Mouse (Mus musculus) forebrain, embryonic 15.5 days (tissue): Measurements from ENCODE around the gene Lhb. TPM values are rescaled to one million over a fixed set of nuclear protein-coding genes. Genes with fewer than 3 reads are reported as not detected.
A peak's percentile ranks its signal among the peaks of the same experiment; 100 is the strongest.
"Not testable (repeated sequence)": the region's sequence is repeated elsewhere in the genome, so short reads cannot be mapped to it uniquely, and the experiment has no call there.

Experiments
- ATAC-seq: fragments of 200-750 bp; cut with Nextera tagmentation; replicated peaks from 2 replicates; pipeline ENCODE4 v1.8.0; 2017; ENCODE audit warnings: mild to moderate bottlenecking, moderate TSS enrichment, moderate library complexity
- H3K27ac ChIP-seq: fragments of 300-500 bp; sonication (generic); replicated peaks from 2 replicates; pipeline ENCODE4 v1.5.1; 2015; ENCODE audit warnings: mild to moderate bottlenecking, inconsistent platforms
- H3K27me3 ChIP-seq: fragments of 300-500 bp; sonication (generic); 2 replicates; pipeline ENCODE4 v1.6.1; 2015; ENCODE audit warnings: inconsistent platforms
- H3K36me3 ChIP-seq: fragments of 300-500 bp; sonication (generic); 2 replicates; pipeline ENCODE4 v1.6.1; 2015; ENCODE audit warnings: mild to moderate bottlenecking, inconsistent platforms
- H3K4me1 ChIP-seq: fragments of 300-500 bp; sonication (generic); 2 replicates; pipeline ENCODE4 v1.6.1; 2015; ENCODE audit warnings: inconsistent platforms
- H3K4me2 ChIP-seq: fragments of 300-500 bp; sonication (generic); replicated peaks from 2 replicates; pipeline ENCODE4 v1.6.1; 2015; ENCODE audit warnings: mild to moderate bottlenecking, inconsistent platforms
- H3K4me3 ChIP-seq: fragments of 300-500 bp; sonication (generic); 2 replicates; pipeline ENCODE4 v1.5.1; 2015; ENCODE audit warnings: mild to moderate bottlenecking, inconsistent platforms
- H3K9ac ChIP-seq: fragments of 300-500 bp; sonication (generic); replicated peaks from 2 replicates; pipeline ENCODE4 v1.6.1; 2015; ENCODE audit warnings: mild to moderate bottlenecking, inconsistent platforms
- H3K9me3 ChIP-seq: fragments of 300-500 bp; sonication (generic); 2 replicates; pipeline ENCODE4 v1.6.1; 2016; ENCODE audit warnings: inconsistent platforms
- WGBS: fragments of 180-500 bp; shearing (Covaris S2); methylation state at CpG from one replicate; pipeline ENCODE4 v1.1.7; 2015; ENCODE audit warnings: mixed read lengths; 5-methylcytosine and 5-hydroxymethylcytosine counted together
- polyA plus RNA-seq: library from polyadenylated mRNA; unstranded; fragments of >200 nt; fragmentation: Nextera tagmentation; extraction: Ambion mirVana; gene quantifications from 2 replicates; pipeline ENCODE4 v1.2.1, GENCODE M21; 2015

The Lhb gene
- polyA plus RNA-seq, 1 experiment from 2014 or later, result 1.4 TPM

- H3K4me1 ChIP-seq, result peaks cover 36% of the 10 kb centered on the region
- not testable (repeated sequence) for H3K27me3 ChIP-seq, H3K9me3 ChIP-seq
- H3K4me2 ChIP-seq, result peak within 1 kb of the TSS; percentile 63
- under 1% methylated on average over 31 of the region's 37 CpGs for WGBS
- H3K27ac ChIP-seq, result peak within 1 kb of the TSS; percentile 96
- peak within 1 kb of the TSS; percentile 93 for H3K4me3 ChIP-seq
- H3K9ac ChIP-seq, result peak within 1 kb of the TSS; percentile 93
- peaks cover 47% of the 10 kb centered on the region for H3K36me3 ChIP-seq
- peak; percentile 95 for ATAC-seq
Measured at GRCm38 (mm10) chr7:45459564-45460140, 39.0 kb downstream of the Lhb start, which contains the start of gene Ftl1. TSS of gene Ftl1 (minus strand) at chr7:45459884.

GRCm38 (mm10) chr7:45460377-45460776 lies 39.8 kb downstream of the Lhb start:
- Histone ChIP-seq H3K9me3 (no peaks in the 10 kb centered on the region), H3K27ac (peak overlapping the region; percentile 96), H3K4me3 (peak overlapping the region; percentile 93), H3K4me2 (peak overlapping the region; percentile 56), H3K4me1 (peaks cover 43% of the 10 kb centered on the region), H3K36me3 (peaks cover 48% of the 10 kb centered on the region), H3K9ac (peak overlapping the region; percentile 41), H3K27me3 (no peaks in the 10 kb centered on the region)
- WGBS, result 79% methylated on average over 7 of the region's 7 CpGs
- peak; percentile 2; the same call in 1 of the 2 replicates for ATAC-seq

GRCm38 (mm10) chr7:45460860-45461314 lies 40.3 kb downstream of the Lhb start:
- Histone ChIP-seq H3K4me2 (peak overlapping the region; percentile 56; the same call in 1 of the 2 replicates), H3K27me3 (no peaks in the 10 kb centered on the region), H3K9me3 (no peaks in the 10 kb centered on the region), H3K9ac (no peak overlapping the region), H3K4me1 (peaks cover 48% of the 10 kb centered on the region), H3K4me3 (no peak overlapping the region), H3K36me3 (peaks cover 47% of the 10 kb centered on the region), H3K27ac (peak overlapping the region; percentile 96)
- ATAC-seq, result no peak
- 49% methylated on average over 13 of the region's 13 CpGs for WGBS

- Histone ChIP-seq H3K4me2 (no peak overlapping the region), H3K36me3 (peaks cover 47% of the 10 kb centered on the region), H3K4me1 (peaks cover 52% of the 10 kb centered on the region), H3K27me3 (no peaks in the 10 kb centered on the region), H3K9me3 (no peaks in the 10 kb centered on the region), H3K9ac (no peak overlapping the region), H3K27ac (peak overlapping the region; percentile 96), H3K4me3 (no peak overlapping the region)
- 83% methylated on average over 4 of the region's 5 CpGs for WGBS
- no peak for ATAC-seq
Measured at GRCm38 (mm10) chr7:45461326-45461725, 40.7 kb downstream of the Lhb start.

- Histone ChIP-seq H3K36me3 (peaks cover 45% of the 10 kb centered on the region), H3K4me1 (peaks cover 48% of the 10 kb centered on the region), H3K9me3 (no peaks in the 10 kb centered on the region), H3K9ac (no peak overlapping the region), H3K4me3 (no peak overlapping the region), H3K4me2 (no peak overlapping the region), H3K27me3 (no peaks in the 10 kb centered on the region), H3K27ac (peak overlapping the region; percentile 7; the same call in 1 of the 2 replicates)
- no peak for ATAC-seq
- 94% methylated on average over 4 of the region's 4 CpGs for WGBS
Measured at GRCm38 (mm10) chr7:45461781-45462180, 41.2 kb downstream of the Lhb start.

GRCm38 (mm10) chr7:45462325-45462724 lies 41.7 kb downstream of the Lhb start:
- Histone ChIP-seq H3K27ac (no peak overlapping the region), H3K9me3 (no peaks in the 10 kb centered on the region), H3K4me3 (no peak overlapping the region), H3K4me1 (peaks cover 47% of the 10 kb centered on the region), H3K27me3 (no peaks in the 10 kb centered on the region), H3K4me2 (no peak overlapping the region), H3K9ac (no peak overlapping the region), H3K36me3 (peaks cover 40% of the 10 kb centered on the region)
- ATAC-seq, result no peak
- 89% methylated on average over 4 of the region's 4 CpGs for WGBS

- Histone ChIP-seq H3K36me3 (peaks cover 35% of the 10 kb centered on the region), H3K4me1 (peaks cover 43% of the 10 kb centered on the region)
- WGBS, result 80% methylated on average over 4 of the region's 4 CpGs
Measured at GRCm38 (mm10) chr7:45462868-45463267, 42.2 kb downstream of the Lhb start.

GRCm38 (mm10) chr7:45463987-45464778 lies 43.6 kb downstream of the Lhb start:
- Histone ChIP-seq H3K4me3 (no peak overlapping the region), H3K4me2 (no peak overlapping the region), H3K9ac (no peak overlapping the region), H3K36me3 (peaks cover 29% of the 10 kb centered on the region), H3K4me1 (peaks cover 37% of the 10 kb centered on the region), H3K27me3 (no peaks in the 10 kb centered on the region), H3K9me3 (no peaks in the 10 kb centered on the region), H3K27ac (no peak overlapping the region)
- ATAC-seq, result no peak
- 92% methylated on average over 7 of the region's 7 CpGs for WGBS

More at GRCm38 (mm10) chr7:45462868-45463267, 42.2 kb downstream of the Lhb start:
- H3K27me3 ChIP-seq, H3K4me2 ChIP-seq, H3K27ac ChIP-seq, H3K4me3 ChIP-seq, ATAC-seq, H3K9me3 ChIP-seq, H3K9ac ChIP-seq: not testable (repeated sequence)

GRCm38 (mm10) chr7:45465112-45465511 lies 44.5 kb downstream of the Lhb start:
- 97% methylated on average over 12 of the region's 12 CpGs for WGBS

GRCm38 (mm10) chr7:45465549-45465948 lies 44.9 kb downstream of the Lhb start:
- no peak overlapping the region for H3K27ac ChIP-seq
- H3K36me3 ChIP-seq, result peaks cover 29% of the 10 kb centered on the region
- H3K4me1 ChIP-seq, result peaks cover 30% of the 10 kb centered on the region
- H3K9ac ChIP-seq, result peak overlapping the region; percentile 88
- peak overlapping the region; percentile 84 for H3K4me3 ChIP-seq
- H3K4me2 ChIP-seq, result peak overlapping the region; percentile 67
- WGBS, result 76% methylated on average over 9 of the region's 9 CpGs
- no peaks in the 10 kb centered on the region for H3K27me3 ChIP-seq
- H3K9me3 ChIP-seq, result no peaks in the 10 kb centered on the region
- ATAC-seq, result no peak

More at GRCm38 (mm10) chr7:45465112-45465511, 44.5 kb downstream of the Lhb start:
- Histone ChIP-seq H3K36me3 (peaks cover 29% of the 10 kb centered on the region), H3K4me2 (no peak overlapping the region; the same call in 1 of the 2 replicates), H3K27me3 (no peaks in the 10 kb centered on the region), H3K27ac (no peak overlapping the region), H3K9me3 (no peaks in the 10 kb centered on the region), H3K4me3 (no peak overlapping the region), H3K4me1 (peaks cover 34% of the 10 kb centered on the region), H3K9ac (0 out of 2 replicates have a peak overlapping the region, but pooled peaks have one; percentile 88)
- no peak for ATAC-seq

- H3K4me2 ChIP-seq, result peak within 1 kb of the TSS; percentile 67
- peaks cover 29% of the 10 kb centered on the region for H3K36me3 ChIP-seq
- peak; percentile 82 for ATAC-seq
Measured at GRCm38 (mm10) chr7:45466283-45467089, 45.9 kb downstream of the Lhb start, which contains the start of gene Bax. TSS of gene Bax (minus strand) at chr7:45466898.

More at GRCm38 (mm10) chr7:45466283-45467089, 45.9 kb downstream of the Lhb start, which contains the start of gene Bax:
- Histone ChIP-seq H3K4me1 (peaks cover 25% of the 10 kb centered on the region), H3K27me3 (no peaks in the 10 kb centered on the region), H3K9ac (peak within 1 kb of the TSS; percentile 88), H3K4me3 (peak within 1 kb of the TSS; percentile 84), H3K9me3 (no peaks in the 10 kb centered on the region), H3K27ac (peak within 1 kb of the TSS; percentile 71)
- WGBS, result under 1% methylated on average over 57 of the region's 58 CpGs
